Mouse (Mus musculus) embryonic facial prominence, embryonic 14.5 days (tissue): ENCODE measurements at regions not wholly inside any gene's neighbourhood (a gene's known extent, or its start where the extent isn't known, plus 50 kb on each side); places are given as distances from the start of the nearest gene placed in this dataset.

Experiments
- ATAC-seq: fragments of 200-750 bp; cut with Nextera tagmentation; 2 replicates; pipeline ENCODE4 v1.8.0; 2017; ENCODE audit warnings: low read depth, moderate number of reproducible peaks, moderate TSS enrichment
- DNase-seq: peaks from one replicate; pipeline ENCODE4 v3.0.0-alpha.2; 2015; ENCODE audit warnings: low spot score
- H3K27ac ChIP-seq: fragments of 300-500 bp; sonication (generic); replicated peaks from 2 replicates; pipeline ENCODE4 v1.5.1; 2014; ENCODE audit warnings: low read depth, mild to moderate bottlenecking, low read length, moderate library complexity
- H3K27me3 ChIP-seq: fragments of 300-500 bp; sonication (generic); replicated peaks from 2 replicates; pipeline ENCODE4 v1.6.1; 2014; ENCODE audit warnings: low read length; ENCODE audit not compliant: control insufficient read depth, insufficient read depth
- H3K36me3 ChIP-seq: fragments of 300-500 bp; sonication (generic); 2 replicates; pipeline ENCODE4 v1.6.1; 2014; ENCODE audit warnings: low read length, mixed read lengths; ENCODE audit not compliant: control insufficient read depth, insufficient read depth
- H3K4me1 ChIP-seq: fragments of 300-500 bp; sonication (generic); 2 replicates; pipeline ENCODE4 v1.6.1; 2014; ENCODE audit warnings: antibody characterized with exemption, low read length; ENCODE audit not compliant: control insufficient read depth, insufficient read depth
- H3K4me2 ChIP-seq: fragments of 300-500 bp; sonication (generic); 2 replicates; pipeline ENCODE4 v1.6.1; 2014; ENCODE audit warnings: low read depth, mild to moderate bottlenecking, low read length, moderate library complexity, mixed read lengths
- H3K4me3 ChIP-seq: fragments of 300-500 bp; sonication (generic); 2 replicates; pipeline ENCODE4 v1.5.1; 2014; ENCODE audit warnings: low read depth, mild to moderate bottlenecking, low read length
- H3K9ac ChIP-seq: fragments of 300-500 bp; sonication (generic); 2 replicates; pipeline ENCODE4 v1.6.1; 2014; ENCODE audit warnings: low read depth, mild to moderate bottlenecking, low read length, moderate library complexity, mixed read lengths
- H3K9me3 ChIP-seq: fragments of 300-500 bp; sonication (generic); 2 replicates; pipeline ENCODE4 v1.6.1; 2016; ENCODE audit warnings: low read length; ENCODE audit not compliant: control insufficient read depth
- WGBS: fragments of 180-500 bp; shearing (Covaris S2); extraction: QIAGEN DNeasy Blood & Tissue Kit; methylation state at CpG from one replicate; pipeline ENCODE4 v1.1.7; 2014; 5-methylcytosine and 5-hydroxymethylcytosine counted together

DNA sequence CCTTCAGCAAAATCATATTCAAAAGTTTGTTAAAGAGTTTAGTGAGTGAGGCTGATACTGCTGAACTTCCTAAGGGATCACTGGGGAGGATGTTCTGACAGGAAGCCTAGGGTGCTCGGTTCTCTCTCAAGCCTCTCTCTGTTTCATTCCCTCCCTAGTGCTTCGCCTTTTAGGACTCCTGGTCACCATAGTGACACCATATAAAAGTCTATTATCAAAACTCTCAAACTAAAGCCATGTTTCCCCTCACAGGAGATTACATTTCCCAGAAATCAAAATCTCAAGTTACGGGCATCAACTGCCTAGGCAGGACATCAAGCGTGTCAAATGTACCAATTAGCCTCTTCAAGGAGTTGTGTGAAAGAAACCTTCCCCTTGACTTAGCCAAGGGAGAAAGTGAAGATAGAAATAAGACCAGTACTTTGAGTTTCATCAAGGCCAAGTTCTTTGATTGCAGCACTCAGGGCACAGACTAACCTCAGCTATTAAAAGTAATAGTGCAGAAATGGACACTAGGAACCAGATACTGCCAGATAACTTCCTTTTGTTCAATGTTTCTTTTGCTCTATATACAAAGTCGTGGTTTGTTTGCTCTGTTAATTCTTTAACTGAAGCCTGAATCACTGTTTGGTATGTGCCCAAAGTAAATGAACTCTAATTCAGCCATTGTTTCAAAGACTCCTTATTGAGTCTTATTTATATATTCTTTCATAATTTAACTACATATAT, 752.6 kb downstream of the Jrkl start:
- 53% methylated on average over 5 of the region's 5 CpGs for WGBS
- DNase-seq (peak; percentile 8), ATAC-seq (no peak)
- Histone ChIP-seq H3K9ac (no peak overlapping the region), H3K27me3 (no peaks in the 10 kb centered on the region), H3K4me1 (0 out of 2 replicates have a peak, but pooled peaks cover 2% of the 10 kb centered on the region), H3K9me3 (no peaks in the 10 kb centered on the region), H3K4me3 (no peak overlapping the region), H3K36me3 (no peaks in the 10 kb centered on the region), H3K4me2 (no peak overlapping the region), H3K27ac (no peak overlapping the region)

DNA sequence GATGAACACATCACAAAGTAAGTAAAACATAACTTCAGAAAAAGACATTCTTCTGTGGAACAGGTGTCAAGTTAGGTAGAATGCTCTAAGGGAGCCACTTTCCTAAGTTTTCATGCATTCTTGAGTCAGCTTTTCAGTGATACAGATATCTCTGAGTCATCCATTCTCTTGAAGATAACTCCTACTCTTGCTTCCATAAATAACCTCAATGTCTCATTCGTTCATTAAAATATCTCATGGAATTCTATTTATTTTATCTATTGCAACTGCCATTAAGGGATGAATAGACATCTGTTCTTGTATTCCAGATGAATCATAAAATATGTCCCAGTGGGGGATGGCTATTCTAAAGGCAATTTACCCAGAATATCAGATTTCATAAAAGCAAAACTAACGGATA, 787.8 kb downstream of the Jrkl start:
- Histone ChIP-seq H3K9me3 (0 out of 2 replicates have a peak, but pooled peaks cover 2% of the 10 kb centered on the region), H3K4me1 (no peaks in the 10 kb centered on the region), H3K9ac (no peak overlapping the region), H3K36me3 (no peaks in the 10 kb centered on the region), H3K4me2 (no peak overlapping the region), H3K27ac (no peak overlapping the region), H3K27me3 (no peaks in the 10 kb centered on the region), H3K4me3 (no peak overlapping the region)
- DNase-seq (no peak), ATAC-seq (no peak)
- 63% methylated on average over 2 of the region's 2 CpGs for WGBS

DNA sequence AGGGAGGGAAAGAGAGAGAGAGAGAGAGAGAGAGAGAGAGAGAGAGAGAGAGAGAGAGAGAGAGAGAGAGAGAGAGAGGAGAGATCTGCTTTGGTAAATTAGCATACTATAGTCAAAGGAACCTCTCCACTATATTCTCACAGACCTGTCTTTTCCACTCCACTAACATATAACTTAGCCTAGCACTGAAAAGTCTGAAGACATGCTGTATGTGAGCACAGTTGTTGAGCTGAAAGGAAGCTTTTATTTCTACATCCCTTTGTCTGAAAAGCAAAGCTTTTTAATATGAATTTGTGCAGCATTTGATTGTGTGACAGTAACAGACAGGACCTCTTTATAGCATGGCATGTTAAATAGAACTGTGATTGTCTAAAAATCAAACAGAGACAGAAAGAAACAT, 788.9 kb downstream of the Jrkl start:
- H3K4me2 ChIP-seq: no peak overlapping the region
- no peak overlapping the region for H3K27ac ChIP-seq
- H3K4me1 ChIP-seq: no peaks in the 10 kb centered on the region
- no peak overlapping the region for H3K4me3 ChIP-seq
- ATAC-seq (no peak), DNase-seq (no peak)
- 0 out of 2 replicates have a peak, but pooled peaks cover 2% of the 10 kb centered on the region for H3K9me3 ChIP-seq
- no peak overlapping the region for H3K9ac ChIP-seq
- H3K27me3 ChIP-seq: no peaks in the 10 kb centered on the region
- no peaks in the 10 kb centered on the region for H3K36me3 ChIP-seq

DNA sequence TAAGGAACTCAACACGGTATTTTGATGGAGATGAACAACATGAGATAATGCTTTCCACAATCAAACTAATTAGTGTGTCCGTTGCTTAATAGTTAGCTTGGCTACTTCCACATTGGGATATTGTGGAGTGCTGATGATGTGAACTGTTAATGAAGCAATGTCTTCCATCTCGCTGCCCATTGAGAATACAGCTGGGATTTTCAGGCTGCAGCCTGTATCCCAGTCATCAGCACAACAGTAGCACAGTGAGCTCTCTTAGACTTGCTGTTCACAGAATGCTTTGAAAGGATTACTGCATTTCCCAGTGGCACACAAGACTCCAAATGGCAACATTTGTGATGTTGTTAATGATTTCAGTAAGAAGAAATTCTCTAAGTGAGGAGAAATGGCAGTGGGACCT, 811.5 kb downstream of the Jrkl start:
- Histone ChIP-seq H3K27ac (no peak overlapping the region), H3K4me1 (no peaks in the 10 kb centered on the region), H3K4me3 (no peak overlapping the region), H3K27me3 (no peaks in the 10 kb centered on the region), H3K36me3 (no peaks in the 10 kb centered on the region), H3K9ac (no peak overlapping the region), H3K9me3 (no peaks in the 10 kb centered on the region), H3K4me2 (no peak overlapping the region)
- ATAC-seq: no peak
- WGBS: 82% methylated on average over 3 of the region's 3 CpGs
- no peak for DNase-seq

DNA sequence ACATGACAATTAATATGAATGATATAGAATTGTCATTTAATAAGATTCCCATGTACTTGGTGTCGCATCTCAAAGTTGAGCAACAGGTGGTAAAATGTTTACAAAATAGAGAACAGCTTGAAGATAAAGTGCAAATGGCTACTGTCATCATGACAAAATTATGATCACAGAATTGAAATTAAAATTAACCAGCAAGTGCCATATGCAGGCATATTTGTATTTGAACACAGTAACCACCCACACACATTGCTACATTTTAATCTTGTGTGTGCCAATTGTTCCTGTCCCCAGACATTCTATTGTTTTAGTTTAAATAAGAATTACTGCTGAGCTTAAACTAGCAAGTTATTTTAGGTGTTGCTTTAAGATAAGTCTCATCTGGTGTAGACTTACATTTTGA, 823.7 kb downstream of the Jrkl start:
- H3K4me1 ChIP-seq: no peaks in the 10 kb centered on the region
- ATAC-seq: no peak
- WGBS: 90% methylated on average over 1 of the region's 1 CpGs
- H3K9ac ChIP-seq: no peak overlapping the region
- no peak for DNase-seq
- no peak overlapping the region for H3K4me2 ChIP-seq
- H3K27ac ChIP-seq: no peak overlapping the region
- H3K36me3 ChIP-seq: no peaks in the 10 kb centered on the region
- H3K9me3 ChIP-seq: no peaks in the 10 kb centered on the region
- no peaks in the 10 kb centered on the region for H3K27me3 ChIP-seq
- no peak overlapping the region for H3K4me3 ChIP-seq

DNA sequence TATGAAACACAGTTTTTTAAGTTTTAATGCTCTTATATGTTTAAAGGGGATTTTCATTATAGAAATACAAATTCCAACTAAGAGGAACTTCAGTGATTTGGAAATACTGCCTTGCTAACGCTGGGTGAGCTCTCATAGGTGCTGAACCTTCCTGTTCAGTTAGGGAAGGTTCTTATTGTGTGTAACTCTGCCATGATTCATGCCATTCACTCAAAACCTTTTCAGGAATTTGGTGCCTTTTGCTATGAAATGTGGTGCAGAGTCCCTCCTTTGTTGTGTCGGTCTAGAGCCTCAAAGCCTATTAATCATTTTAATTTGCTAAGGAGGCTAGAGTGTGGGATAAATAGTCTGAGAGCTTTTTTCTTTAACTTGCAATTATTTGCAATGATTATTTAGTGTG, 837.1 kb downstream of the Jrkl start:
- Histone ChIP-seq H3K36me3 (no peaks in the 10 kb centered on the region), H3K27ac (no peak overlapping the region), H3K9ac (no peak overlapping the region), H3K9me3 (no peaks in the 10 kb centered on the region), H3K4me3 (no peak overlapping the region), H3K4me2 (no peak overlapping the region), H3K27me3 (no peaks in the 10 kb centered on the region), H3K4me1 (no peaks in the 10 kb centered on the region)
- no peak for ATAC-seq
- 84% methylated on average over 2 of the region's 2 CpGs for WGBS
- no peak for DNase-seq

DNA sequence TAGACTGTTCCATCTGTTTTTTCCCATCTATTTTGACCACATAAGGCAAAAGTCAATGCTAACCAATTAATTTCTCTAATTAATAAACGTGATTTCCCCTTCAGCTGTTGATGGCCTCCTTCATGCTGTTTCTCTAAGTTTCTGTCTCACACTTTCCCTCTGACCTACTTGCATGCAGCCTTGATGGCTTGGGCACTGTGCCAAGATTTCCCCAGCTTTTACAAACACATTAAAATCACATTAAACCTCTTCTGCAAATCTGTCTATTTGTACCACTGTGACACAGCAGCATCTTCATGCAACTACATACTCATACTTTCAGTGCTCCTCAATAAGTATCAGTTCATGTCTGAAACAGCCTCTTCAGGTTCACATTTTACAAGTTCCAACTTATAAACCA, 841.4 kb downstream of the Jrkl start:
- no peaks in the 10 kb centered on the region for H3K4me1 ChIP-seq
- no peak overlapping the region for H3K9ac ChIP-seq
- no peak overlapping the region for H3K27ac ChIP-seq
- H3K4me2 ChIP-seq: no peak overlapping the region
- ATAC-seq: no peak
- H3K36me3 ChIP-seq: no peaks in the 10 kb centered on the region
- WGBS: 65% methylated on average over 1 of the region's 1 CpGs
- DNase-seq: peak; percentile 13
- H3K4me3 ChIP-seq: no peak overlapping the region
- H3K27me3 ChIP-seq: no peaks in the 10 kb centered on the region
- H3K9me3 ChIP-seq: no peaks in the 10 kb centered on the region

DNA sequence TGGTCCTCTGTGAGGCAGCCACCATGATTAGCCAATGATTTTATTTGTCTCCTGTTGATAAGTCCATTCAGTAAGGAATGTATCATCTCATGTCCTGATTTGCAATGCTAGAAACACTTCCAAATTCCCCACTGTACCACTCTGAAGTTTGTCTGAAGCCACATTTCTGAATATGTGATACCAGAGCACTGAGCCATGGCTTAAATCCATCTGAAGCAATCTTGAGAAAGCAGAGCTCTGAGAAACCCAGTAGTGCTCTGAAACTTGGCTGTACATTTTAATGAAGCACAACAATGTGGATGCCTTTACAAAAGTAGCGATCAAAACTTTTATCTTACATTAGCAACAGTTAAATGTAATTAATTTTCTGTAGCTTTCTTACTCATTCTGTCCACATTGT, 850.0 kb downstream of the Jrkl start:
- Histone ChIP-seq H3K27ac (no peak overlapping the region), H3K27me3 (no peaks in the 10 kb centered on the region), H3K9me3 (no peaks in the 10 kb centered on the region), H3K4me3 (no peak overlapping the region), H3K4me1 (no peaks in the 10 kb centered on the region), H3K9ac (no peak overlapping the region), H3K4me2 (no peak overlapping the region), H3K36me3 (no peaks in the 10 kb centered on the region)
- ATAC-seq (no peak), DNase-seq (no peak)
- WGBS: 88% methylated on average over 1 of the region's 1 CpGs
